Mouse (Mus musculus) myocyte (in vitro differentiated cells): ENCODE data around the gene Hnrnpll. TPM values are rescaled to one million over a fixed set of nuclear protein-coding genes. Genes with fewer than 3 reads are reported as not detected.

Source experiments
- H3K27me3 ChIP-seq: one replicate; pipeline ENCODE4 v1.6.1; 2011; ENCODE audit not compliant: control insufficient read depth, insufficient read depth, insufficient read length
- H3K36me3 ChIP-seq: one replicate; pipeline ENCODE4 v1.6.1; 2011; ENCODE audit not compliant: control insufficient read depth, insufficient read depth
- H3K4me2 ChIP-seq: one replicate; pipeline ENCODE4 v1.6.1; 2011; ENCODE audit warnings: low read depth, control low read depth
- H3K4me3 ChIP-seq: one replicate; pipeline ENCODE4 v1.5.1; 2011; ENCODE audit warnings: mild to moderate bottlenecking, control low read depth, moderate library complexity
- H3K79me2 ChIP-seq: one replicate; pipeline ENCODE4 v1.6.1; 2011; ENCODE audit not compliant: control insufficient read depth, insufficient read depth
- H3ac ChIP-seq: one replicate; pipeline ENCODE4 v1.6.1; 2011; ENCODE audit not compliant: control insufficient read depth, insufficient read length
- CEBPB ChIP-seq: IDR thresholded peaks from 2 replicates; pipeline ENCODE4 v1.6.1; 2011; ENCODE audit warnings: mild to moderate bottlenecking, moderate library complexity; ENCODE audit not compliant: poor library complexity, insufficient read depth, severe bottlenecking
- E2F4 ChIP-seq: IDR thresholded peaks from one replicate; pipeline ENCODE4 v1.6.1; 2011; ENCODE audit warnings: mild to moderate bottlenecking, control low read depth, moderate library complexity; ENCODE audit not compliant: insufficient read depth
- MAX ChIP-seq: IDR thresholded peaks from one replicate; pipeline ENCODE4 v1.6.1; 2011; ENCODE audit warnings: low read depth, mild to moderate bottlenecking, control low read depth
- MYOD1 ChIP-seq, 3 experiments: IDR thresholded peaks; one replicate each; pipeline ENCODE4 v1.6.1; 2011; ENCODE audit warnings: control low read depth in 2 of 3, low read depth in 2 of 3, mild to moderate bottlenecking in 2 of 3, moderate library complexity in 1 of 3; ENCODE audit not compliant: insufficient read length in 2 of 3, control insufficient read depth in 1 of 3
- MYOG ChIP-seq, 3 experiments: IDR thresholded peaks; one replicate each; pipeline ENCODE4 v1.6.1; 2011; ENCODE audit warnings: control low read depth in 2 of 3, low read depth in 2 of 3, mild to moderate bottlenecking in 2 of 3; ENCODE audit not compliant: insufficient read length in 2 of 3, control insufficient read depth in 1 of 3, insufficient read depth in 1 of 3
- POLR2A ChIP-seq: IDR thresholded peaks from one replicate; pipeline ENCODE4 v1.6.1; 2011; ENCODE audit warnings: low read depth, mild to moderate bottlenecking, control low read depth, moderate library complexity; ENCODE audit not compliant: insufficient read length
- POLR2AphosphoS2 ChIP-seq: IDR thresholded peaks from one replicate; pipeline ENCODE4 v1.6.1; 2011; ENCODE audit warnings: low read depth, control low read depth; ENCODE audit not compliant: insufficient read length
- REST ChIP-seq: IDR thresholded peaks from one replicate; pipeline ENCODE4 v1.6.1; 2011; ENCODE audit warnings: mild to moderate bottlenecking, control low read depth, moderate library complexity; ENCODE audit not compliant: insufficient read depth, insufficient read length
- SRF ChIP-seq: IDR thresholded peaks from one replicate; pipeline ENCODE4 v1.6.1; 2011; ENCODE audit warnings: low read depth; ENCODE audit not compliant: control insufficient read depth, insufficient read length
- TCF12 ChIP-seq: IDR thresholded peaks from one replicate; pipeline ENCODE4 v1.6.1; 2011; ENCODE audit warnings: mild to moderate bottlenecking, control low read depth; ENCODE audit not compliant: poor library complexity, insufficient read depth, severe bottlenecking
- TCF3 ChIP-seq: IDR thresholded peaks from one replicate; pipeline ENCODE4 v1.6.1; 2011; ENCODE audit warnings: low read depth, control low read depth; ENCODE audit not compliant: insufficient read length
- USF1 ChIP-seq: IDR thresholded peaks from one replicate; pipeline ENCODE4 v1.6.1; 2011; ENCODE audit warnings: low read depth, mild to moderate bottlenecking, control low read depth, moderate library complexity
- polyA plus RNA-seq: library from polyadenylated mRNA; unstranded; fragments of >200 nt; fragmentation: generic; extraction: Trizol; gene quantifications from one replicate; pipeline ENCODE4 v1.2.1, GENCODE M21; 2012; ENCODE audit warnings: missing spikeins

Gene Hnrnpll
- polyA plus RNA-seq, 1 experiment: 24.0 TPM

DNA sequence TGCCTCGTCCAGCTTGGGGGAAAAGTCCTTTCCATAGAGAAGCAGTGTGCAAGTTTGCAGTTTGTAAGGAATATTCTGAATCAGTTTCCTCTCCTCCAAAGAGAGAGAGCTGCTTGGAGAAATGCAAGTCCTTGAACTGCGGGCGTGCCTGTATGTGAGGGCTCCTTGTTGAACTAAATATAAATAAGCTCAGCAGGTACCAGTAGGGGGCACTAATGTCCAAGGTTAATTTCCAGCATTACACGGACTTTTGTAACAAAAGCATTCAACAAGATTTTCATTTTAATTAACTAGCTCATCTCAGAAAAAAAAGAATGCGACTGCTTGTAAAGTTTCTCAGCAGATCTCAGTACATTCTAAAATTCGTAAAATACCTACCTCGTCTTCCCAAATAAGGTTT lies 13.9 kb downstream of the Hnrnpll start:
- Histone ChIP-seq H3K27me3 (no peaks in the 10 kb centered on the region), H3K4me3 (no peak overlapping the region), H3K36me3 (peaks cover 56% of the 10 kb centered on the region), H3K79me2 (peaks cover 4% of the 10 kb centered on the region), H3K4me2 (no peak overlapping the region), H3ac (no peak overlapping the region)
- no peak for TF ChIP-seq TCF3
- TF ChIP-seq POLR2AphosphoS2: no peak
- no peak for TF ChIP-seq MYOG (IDR thresholded peaks at IDR 0.05; ENCODE audit: control insufficient read depth in 1 of 3, insufficient read depth in 1 of 3, insufficient read length in 2 of 3, low read depth in 2 of 3)
- no peak for TF ChIP-seq MAX
- no peak for TF ChIP-seq USF1
- TF ChIP-seq E2F4: no peak
- TF ChIP-seq SRF: no peak
- no peak for TF ChIP-seq MYOD1 (IDR thresholded peaks at IDR 0.05; ENCODE audit: control insufficient read depth in 1 of 3, insufficient read length in 2 of 3, low read depth in 2 of 3)
- no peak for TF ChIP-seq CEBPB
- TF ChIP-seq POLR2A: no peak
- no peak for TF ChIP-seq REST

DNA sequence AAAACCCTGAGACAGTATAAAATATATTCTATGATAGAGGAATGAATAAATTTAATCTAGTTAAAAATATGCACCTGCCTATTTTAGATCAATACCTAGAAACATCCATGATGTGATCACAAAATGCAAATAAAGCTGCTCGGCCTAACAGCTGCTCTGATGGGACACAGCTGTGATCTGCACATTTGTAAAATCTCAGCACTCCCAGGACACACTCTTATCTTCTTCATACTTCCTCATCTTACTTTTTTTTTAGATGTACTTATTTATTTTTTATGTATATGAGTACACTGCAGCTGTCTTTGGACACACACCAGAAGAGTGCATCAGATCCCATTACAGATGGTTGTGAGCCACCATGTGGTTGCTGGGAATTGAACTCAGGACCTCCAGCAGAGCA lies 20.4 kb downstream of the Hnrnpll start:
- TF ChIP-seq CEBPB (no peak), MYOD1 (IDR thresholded peaks at IDR 0.05; ENCODE audit: control insufficient read depth in 1 of 3, insufficient read length in 2 of 3, low read depth in 2 of 3) (peak in 1 of 3 experiments; percentile 3)
- no peak overlapping the region for H3K4me2 ChIP-seq
- no peak overlapping the region for H3K4me3 ChIP-seq
- H3ac ChIP-seq: no peak overlapping the region
- H3K79me2 ChIP-seq: peaks cover under 1% of the 10 kb centered on the region
- peaks cover 38% of the 10 kb centered on the region for H3K36me3 ChIP-seq
- H3K27me3 ChIP-seq: no peaks in the 10 kb centered on the region

DNA sequence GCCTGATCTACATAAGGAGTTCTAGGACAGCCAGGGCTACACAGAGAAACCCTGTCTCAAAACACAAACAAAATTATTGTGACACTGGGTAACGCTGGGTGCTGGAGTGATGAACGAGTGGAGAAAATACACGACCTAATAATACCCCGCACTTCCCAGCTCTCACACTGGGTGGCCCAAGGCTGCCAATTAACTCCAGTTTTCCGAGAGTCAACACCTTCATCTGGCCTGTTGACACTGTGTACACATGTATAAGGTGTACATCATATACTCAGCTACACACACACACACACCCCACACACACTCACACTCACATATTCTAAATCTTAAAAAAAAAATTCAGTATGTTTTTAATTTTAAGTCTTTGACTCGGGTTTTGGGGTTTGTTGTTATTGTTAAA lies 33.5 kb downstream of the Hnrnpll start:
- Histone ChIP-seq H3K4me3 (no peak overlapping the region), H3K79me2 (no peaks in the 10 kb centered on the region), H3K27me3 (no peaks in the 10 kb centered on the region), H3K4me2 (no peak overlapping the region), H3K36me3 (peaks cover 40% of the 10 kb centered on the region), H3ac (no peak overlapping the region)
- TF ChIP-seq E2F4: no peak
- TF ChIP-seq POLR2A: no peak
- TF ChIP-seq MYOG (IDR thresholded peaks at IDR 0.05; ENCODE audit: control insufficient read depth in 1 of 3, insufficient read depth in 1 of 3, insufficient read length in 2 of 3, low read depth in 2 of 3): no peak
- no peak for TF ChIP-seq MYOD1 (IDR thresholded peaks at IDR 0.05; ENCODE audit: control insufficient read depth in 1 of 3, insufficient read length in 2 of 3, low read depth in 2 of 3)
- no peak for TF ChIP-seq CEBPB
- no peak for TF ChIP-seq POLR2AphosphoS2

DNA sequence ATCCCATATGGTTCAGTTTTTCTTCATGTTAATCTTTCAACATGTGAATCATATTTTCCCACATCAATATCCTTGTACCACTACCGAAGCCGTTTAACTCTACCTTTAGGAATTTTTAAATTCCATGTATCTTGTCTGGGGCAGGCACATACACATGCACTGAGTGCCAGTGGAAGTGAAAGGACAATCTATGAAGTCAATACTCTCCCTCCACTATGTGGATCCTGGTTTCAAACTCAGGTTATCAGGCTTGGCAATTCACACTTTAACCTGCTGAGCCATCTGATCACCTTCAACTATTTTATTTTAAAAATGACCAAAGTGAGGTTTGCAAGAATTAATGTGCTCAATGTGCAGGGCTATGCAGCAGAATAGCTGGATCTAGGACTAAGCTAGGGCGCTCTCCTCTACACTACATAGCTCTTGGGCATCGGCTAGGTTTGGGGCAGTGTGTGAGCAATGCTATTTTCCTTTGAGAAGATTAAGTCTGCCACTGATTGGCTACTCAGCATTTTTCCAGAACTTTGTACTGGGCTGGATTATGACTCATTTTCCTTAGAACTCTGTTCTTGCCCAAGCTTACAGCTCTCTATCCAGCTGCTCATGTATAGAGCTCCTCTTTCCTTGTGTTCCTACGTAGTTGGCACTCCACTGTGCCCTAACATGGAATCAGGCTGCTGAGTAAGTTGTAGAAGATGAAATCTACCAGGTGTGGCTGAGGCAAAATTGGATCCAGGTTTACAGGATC lies 35.8 kb downstream of the Hnrnpll start:
- no peak overlapping the region for H3K4me3 ChIP-seq
- no peaks in the 10 kb centered on the region for H3K79me2 ChIP-seq
- H3ac ChIP-seq: no peak overlapping the region
- H3K4me2 ChIP-seq: no peak overlapping the region
- TF ChIP-seq MAX (no peak), REST (no peak), USF1 (no peak), SRF (no peak), POLR2AphosphoS2 (no peak), MYOG (IDR thresholded peaks at IDR 0.05; ENCODE audit: control insufficient read depth in 1 of 3, insufficient read depth in 1 of 3, insufficient read length in 2 of 3, low read depth in 2 of 3) (no peak), MYOD1 (IDR thresholded peaks at IDR 0.05; ENCODE audit: control insufficient read depth in 1 of 3, insufficient read length in 2 of 3, low read depth in 2 of 3) (no peak), POLR2A (no peak), CEBPB (no peak), E2F4 (no peak), TCF12 (no peak), TCF3 (no peak)
- H3K36me3 ChIP-seq: peaks cover 28% of the 10 kb centered on the region
- H3K27me3 ChIP-seq: no peaks in the 10 kb centered on the region

DNA sequence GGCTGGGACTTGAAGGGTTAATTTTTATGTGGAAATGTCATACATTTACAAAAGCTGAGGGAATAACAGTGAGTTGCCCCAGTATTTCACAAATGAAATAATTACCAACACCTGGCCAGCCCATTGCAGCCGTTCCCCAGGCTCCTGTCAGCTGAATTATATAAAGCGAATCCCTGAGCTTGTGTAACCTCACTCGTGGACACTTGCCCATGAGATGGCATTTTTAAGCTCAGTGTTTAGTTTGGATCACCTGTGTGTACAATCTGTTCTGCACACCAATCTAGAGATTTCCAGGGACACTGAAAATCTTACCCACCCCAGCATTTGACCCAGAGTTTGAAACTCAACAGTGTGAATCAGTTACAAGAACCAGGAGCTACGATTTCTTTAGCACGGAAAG lies 40.0 kb downstream of the Hnrnpll start:
- H3K79me2 ChIP-seq: no peaks in the 10 kb centered on the region
- TF ChIP-seq MYOG (IDR thresholded peaks at IDR 0.05; ENCODE audit: control insufficient read depth in 1 of 3, insufficient read depth in 1 of 3, insufficient read length in 2 of 3, low read depth in 2 of 3) (no peak), USF1 (no peak), REST (no peak), TCF12 (no peak), MYOD1 (IDR thresholded peaks at IDR 0.05; ENCODE audit: control insufficient read depth in 1 of 3, insufficient read length in 2 of 3, low read depth in 2 of 3) (no peak)
- peaks cover 8% of the 10 kb centered on the region for H3K36me3 ChIP-seq

More for the DNA sequence above, 40.0 kb downstream of the Hnrnpll start:
- Histone ChIP-seq H3K27me3 (no peaks in the 10 kb centered on the region), H3K4me3 (no peak overlapping the region), H3ac (no peak overlapping the region), H3K4me2 (no peak overlapping the region)
